Mouse (Mus musculus) ZHBTc4 (cell line): Measurements from ENCODE around the gene Mn1.

Source experiments
- DNase-seq: peaks from one replicate; pipeline ENCODE4 v3.0.0-alpha.2; 2011; ENCODE audit warnings: low read depth, low spot score

Gene Mn1

GRCm38 (mm10) chr5:111416591-111417374 is at the start of gene Mn1:
Gene Mn1 (plus strand): TSS chr5:111417362.
- DNase-seq: peak; percentile 93

GRCm38 (mm10) chr5:111367937-111368517 is 49.1 kb upstream of the Mn1 start:
- no peak for DNase-seq

GRCm38 (mm10) chr5:111368576-111368975 is 48.6 kb upstream of the Mn1 start:
- no peak for DNase-seq

GRCm38 (mm10) chr5:111375616-111376015 is 41.5 kb upstream of the Mn1 start:
- no peak for DNase-seq

GRCm38 (mm10) chr5:111376276-111377020 is 40.7 kb upstream of the Mn1 start:
- no peak for DNase-seq

GRCm38 (mm10) chr5:111378126-111378993 is 38.8 kb upstream of the Mn1 start:
- no peak for DNase-seq

- DNase-seq: no peak
These were observed 33.8 kb upstream of the Mn1 start for GRCm38 (mm10) chr5:111383335-111383734.

- DNase-seq: no peak
These were observed 26.3 kb upstream of the Mn1 start for GRCm38 (mm10) chr5:111390911-111391310.

- DNase-seq: no peak
These were observed 25.7 kb upstream of the Mn1 start for GRCm38 (mm10) chr5:111391485-111391884.

GRCm38 (mm10) chr5:111393346-111394197 is 23.6 kb upstream of the Mn1 start:
- peak; percentile 77 for DNase-seq

GRCm38 (mm10) chr5:111394198-111395053 is 22.7 kb upstream of the Mn1 start:
- no peak for DNase-seq

- no peak for DNase-seq
These were observed 21.4 kb upstream of the Mn1 start for GRCm38 (mm10) chr5:111395771-111396170.

GRCm38 (mm10) chr5:111396199-111396598 is 21.0 kb upstream of the Mn1 start:
- peak; percentile 70 for DNase-seq

- peak; percentile 29 for DNase-seq
These were observed 18.7 kb upstream of the Mn1 start for GRCm38 (mm10) chr5:111398471-111398870.

- DNase-seq: no peak
These were observed 17.9 kb upstream of the Mn1 start for GRCm38 (mm10) chr5:111399271-111399670.

- DNase-seq: no peak
These were observed 15.1 kb upstream of the Mn1 start for GRCm38 (mm10) chr5:111401879-111402650.

GRCm38 (mm10) chr5:111402651-111402996 is 14.5 kb upstream of the Mn1 start:
- no peak for DNase-seq

- DNase-seq: no peak
These were observed 12.4 kb upstream of the Mn1 start for GRCm38 (mm10) chr5:111404721-111405120.
